Mouse (Mus musculus): Measurements from ENCODE around the gene Otud7b.
"Not testable (repeated sequence)": the region's sequence is repeated elsewhere in the genome, so short reads cannot be mapped to it uniquely, and the experiment has no call there.

Otud7b gene

DNA sequence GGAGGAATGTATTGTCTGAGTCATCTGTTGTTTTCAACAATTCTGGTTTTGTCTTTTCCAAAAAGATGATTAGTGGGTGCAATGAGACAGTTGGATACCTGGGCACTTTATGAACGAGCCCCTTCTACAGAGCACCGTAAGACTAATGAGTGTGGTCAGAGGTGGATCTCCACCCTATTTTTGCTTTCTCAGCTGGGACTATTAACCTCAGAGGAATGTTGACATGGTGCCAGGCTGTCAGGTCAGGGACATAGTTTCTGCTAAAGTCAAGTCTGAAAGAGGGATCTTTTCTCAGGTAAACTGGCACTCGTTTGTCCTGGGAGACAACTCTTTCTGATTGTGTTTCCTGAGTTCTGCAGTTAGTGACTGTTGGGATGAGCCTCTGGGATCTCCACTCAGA is 30.7 kb downstream of the Otud7b start:
- DNase-seq (ENCODE audit: low spot score), result no peak

DNA sequence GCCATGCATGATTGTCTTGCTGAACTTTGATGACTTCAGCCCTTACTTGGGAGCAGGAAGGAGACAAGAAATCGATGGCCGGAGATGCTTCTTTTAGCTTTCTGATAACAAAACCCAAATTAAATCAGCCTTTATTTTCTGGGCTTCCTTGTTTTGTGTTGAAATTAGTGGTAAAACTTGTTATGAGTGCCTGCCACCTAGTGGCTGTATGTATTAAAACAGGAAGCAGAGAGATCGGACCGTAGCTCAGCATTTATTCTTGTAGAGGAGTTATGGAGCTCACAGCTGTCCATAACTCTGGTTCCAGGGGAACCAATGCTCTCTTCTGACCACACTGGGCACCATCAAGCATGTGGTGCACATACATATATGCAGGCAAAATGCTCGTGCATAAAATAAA is 43.6 kb downstream of the Otud7b start:
- no peak for DNase-seq (ENCODE audit: low spot score)

DNA sequence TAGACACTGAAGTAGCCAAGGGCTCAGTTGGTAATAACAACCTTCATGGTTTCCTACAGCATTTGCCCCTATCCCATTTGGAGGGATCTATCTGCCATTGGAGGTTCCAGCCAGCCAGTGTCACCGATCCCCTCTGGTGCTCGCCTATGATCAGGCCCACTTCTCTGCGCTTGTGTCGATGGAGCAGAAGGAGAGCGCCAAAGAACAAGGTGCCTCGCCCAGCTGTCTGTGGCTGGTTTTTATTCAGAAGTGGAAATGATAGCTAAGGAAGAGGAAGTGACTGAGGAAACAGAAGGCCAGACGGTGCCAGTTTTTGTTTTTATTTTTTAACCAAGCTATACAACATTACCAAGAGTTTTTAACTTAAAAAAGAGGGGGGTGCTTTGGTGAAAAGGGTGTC is 47.5 kb downstream of the Otud7b start:
- no peak for DNase-seq (ENCODE audit: low spot score)

DNA sequence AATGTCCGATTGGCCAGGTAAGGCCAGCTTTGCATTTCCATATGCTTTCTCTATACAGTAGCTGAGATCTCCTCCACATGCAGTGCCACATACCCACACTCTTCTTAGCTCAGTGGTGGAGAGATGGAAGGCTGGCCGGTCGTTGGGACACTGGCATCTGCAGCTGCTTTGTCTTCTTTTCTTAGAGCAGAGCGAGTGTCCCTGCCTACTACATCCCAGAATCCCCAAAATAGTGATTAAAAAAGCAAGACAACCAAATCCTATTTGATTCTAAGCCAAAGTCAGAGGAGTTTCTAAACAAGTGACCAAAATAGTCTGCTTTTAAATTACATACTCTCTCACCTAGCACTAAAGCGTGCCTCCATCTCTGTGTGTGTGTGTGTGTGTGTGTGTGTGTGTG is 48.3 kb downstream of the Otud7b start:
- no peak for DNase-seq (ENCODE audit: low spot score)

DNA sequence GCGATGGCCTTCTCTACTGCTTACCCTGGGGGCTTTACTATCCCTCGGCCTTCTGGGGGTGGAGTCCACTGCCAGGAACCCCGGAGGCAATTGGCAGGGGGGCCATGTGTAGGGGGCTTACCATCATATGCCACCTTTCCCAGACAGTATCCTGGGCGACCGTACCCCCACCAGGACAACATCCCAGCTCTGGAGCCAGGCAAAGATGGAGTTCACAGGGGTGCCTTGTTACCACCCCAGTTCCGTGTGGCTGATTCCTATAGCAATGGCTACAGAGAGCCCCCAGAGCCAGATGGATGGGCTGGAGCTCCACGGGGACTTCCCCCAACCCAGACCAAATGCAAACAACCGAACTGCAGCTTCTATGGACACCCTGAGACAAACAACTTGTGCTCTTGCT is 51.2 kb downstream of the Otud7b start:
- no peak for DNase-seq (ENCODE audit: low spot score)

DNA sequence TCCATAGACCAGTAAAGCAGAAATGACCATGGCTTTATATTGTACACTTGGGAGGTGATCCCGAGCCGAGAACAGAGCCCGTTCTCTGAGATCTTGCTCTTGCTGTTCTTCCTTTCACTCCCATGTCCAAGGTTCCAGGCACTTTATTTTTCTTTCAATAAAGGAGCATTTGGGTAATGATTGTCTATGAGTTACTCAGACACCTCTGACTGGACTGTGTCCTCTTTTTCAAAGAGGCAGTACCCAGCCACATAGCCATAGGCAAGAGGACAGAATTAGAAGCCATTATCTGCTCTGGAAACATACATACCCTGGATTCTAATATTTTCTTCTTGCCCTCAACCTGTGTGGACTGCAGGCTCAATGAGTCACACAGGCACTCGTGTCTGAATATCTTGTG is 55.5 kb downstream of the Otud7b start:
- DNase-seq (ENCODE audit: low spot score), result peak; percentile 21

DNA sequence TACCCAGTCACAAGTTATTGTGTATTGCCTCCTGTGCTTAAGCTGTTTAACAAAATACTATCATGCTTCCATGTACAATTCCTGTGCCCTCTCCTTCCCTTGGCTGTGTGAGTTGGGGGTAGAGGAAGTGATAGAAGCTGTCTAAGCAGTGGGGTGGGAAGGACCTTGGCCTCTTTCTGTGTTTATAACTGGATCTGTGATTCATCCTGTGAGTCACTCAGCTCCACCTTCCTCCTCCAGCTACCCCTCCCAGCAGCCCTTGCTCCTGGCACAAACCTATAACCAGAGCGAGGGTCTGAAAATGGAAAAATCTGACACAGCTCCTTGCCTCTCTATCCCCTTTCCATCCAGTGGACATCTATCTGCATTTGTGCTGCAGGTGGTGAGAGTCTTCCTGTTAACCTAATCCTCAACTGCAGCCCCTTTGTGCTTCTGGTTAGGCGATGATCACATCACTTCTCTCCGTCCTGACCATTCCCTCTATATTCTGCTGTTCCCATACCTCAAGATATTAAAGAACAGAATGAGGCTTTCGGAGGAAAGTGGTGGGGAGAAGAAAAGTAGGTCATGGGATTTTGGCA is 56.0 kb downstream of the Otud7b start:
- DNase-seq (ENCODE audit: low spot score), result peak; percentile 47

DNA sequence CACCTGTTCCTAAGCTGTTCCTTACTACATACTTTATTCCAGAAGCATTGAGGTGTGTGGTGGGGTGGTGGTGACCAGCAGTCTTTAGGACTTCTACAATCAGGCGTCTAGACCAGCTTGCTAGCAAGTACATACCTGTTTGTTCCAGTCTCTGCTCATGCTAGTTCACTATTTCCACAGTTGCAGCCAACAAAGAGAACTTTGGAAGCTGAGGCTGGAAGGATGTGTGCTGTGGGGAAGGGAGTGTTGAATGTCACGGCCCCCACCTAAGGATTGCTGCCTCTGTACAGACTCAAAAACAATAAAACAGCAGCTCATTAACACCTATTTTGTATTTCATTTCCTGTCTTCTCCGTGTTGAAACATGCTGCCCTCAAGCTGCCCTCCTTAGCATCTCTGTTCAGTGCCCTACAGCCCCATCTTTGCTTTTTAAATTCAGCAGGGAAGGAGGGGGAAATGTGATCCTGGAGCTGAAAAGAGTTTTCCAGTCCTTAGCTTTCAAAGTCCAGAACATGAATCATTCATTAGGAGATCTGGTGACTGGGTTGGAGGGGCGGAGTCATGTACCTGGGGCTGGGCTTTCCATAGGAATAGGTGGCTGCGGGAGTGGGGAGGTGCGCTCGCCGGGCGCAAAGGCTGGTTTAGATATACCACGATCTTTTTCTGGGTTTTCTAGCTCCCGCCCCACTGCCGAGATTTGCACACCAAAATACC is 56.6 kb downstream of the Otud7b start:
- peak; percentile 52 for DNase-seq (ENCODE audit: low spot score)

DNA sequence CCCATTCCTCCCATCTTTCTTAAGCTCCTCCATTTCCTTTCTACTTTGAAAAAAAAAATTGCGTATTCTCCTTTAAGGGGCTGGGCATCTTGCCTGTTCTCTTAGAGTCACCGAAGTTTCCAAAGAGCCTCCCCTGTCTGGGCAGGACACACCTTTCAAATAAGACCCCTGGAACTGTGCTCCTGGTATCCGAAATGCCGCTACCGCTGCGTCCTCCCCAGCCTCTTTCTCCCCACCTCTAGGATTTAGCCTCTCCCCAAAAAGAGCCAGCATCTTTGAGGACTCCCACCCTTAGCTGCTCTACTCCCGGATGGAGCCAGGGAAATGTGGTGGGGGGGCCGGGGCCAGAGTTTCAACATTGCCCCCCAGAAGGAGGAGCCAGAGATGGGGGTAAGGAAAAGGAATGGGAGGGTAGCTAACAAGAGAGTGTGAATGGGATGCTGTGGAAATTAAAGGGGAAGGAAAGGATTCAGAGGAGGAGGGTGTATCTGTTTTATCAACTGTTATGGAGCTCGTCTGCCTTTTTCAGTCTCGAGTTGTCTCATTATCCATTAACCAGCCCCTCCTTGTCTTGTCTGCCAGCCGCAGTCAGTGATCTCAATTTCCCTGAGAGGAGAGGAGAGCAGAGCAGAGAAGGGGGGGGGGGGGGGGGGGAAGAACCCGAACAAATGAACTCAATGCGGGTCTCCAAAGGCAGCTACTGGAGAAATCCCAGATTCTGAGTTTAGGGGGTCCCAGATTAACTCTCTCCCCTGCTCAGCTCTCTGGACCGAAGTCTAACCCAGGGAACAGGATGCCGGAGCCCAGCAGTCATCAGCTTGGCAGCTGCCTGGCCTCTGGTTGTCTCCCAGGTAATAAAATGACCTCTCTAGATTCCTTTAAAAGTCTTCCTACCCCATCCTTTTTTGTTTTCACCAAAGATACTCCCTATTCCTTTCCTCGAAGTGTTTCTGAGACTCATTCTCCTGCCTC is 57.8 kb downstream of the Otud7b start, which contains the start of gene Mtmr11:
Mtmr11 (plus strand) TSS at position 136 of the 972 bp plus-strand sequence.
- DNase-seq (ENCODE audit: low spot score), result peak; percentile 29

DNA sequence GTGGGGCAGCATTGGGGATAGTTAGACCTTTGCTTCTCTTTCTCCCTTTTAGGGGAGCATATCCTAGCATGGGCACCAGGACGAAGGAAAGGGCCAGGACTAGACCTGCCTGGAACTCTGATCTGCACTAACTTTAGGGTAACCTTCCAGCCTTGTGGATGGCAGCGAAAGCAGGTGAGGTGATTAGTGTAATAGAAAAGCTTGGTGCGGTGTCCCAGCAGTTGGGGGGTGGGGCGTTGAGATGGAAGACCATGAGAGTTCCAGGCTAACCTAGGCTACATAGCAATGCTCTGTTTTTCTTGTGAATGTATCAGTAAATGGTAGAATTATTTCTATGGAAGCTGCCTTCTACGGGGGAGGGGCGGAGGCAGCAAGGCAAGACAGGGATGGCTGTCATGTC is 58.7 kb downstream of the Otud7b start:
- no peak for DNase-seq (ENCODE audit: low spot score)

DNA sequence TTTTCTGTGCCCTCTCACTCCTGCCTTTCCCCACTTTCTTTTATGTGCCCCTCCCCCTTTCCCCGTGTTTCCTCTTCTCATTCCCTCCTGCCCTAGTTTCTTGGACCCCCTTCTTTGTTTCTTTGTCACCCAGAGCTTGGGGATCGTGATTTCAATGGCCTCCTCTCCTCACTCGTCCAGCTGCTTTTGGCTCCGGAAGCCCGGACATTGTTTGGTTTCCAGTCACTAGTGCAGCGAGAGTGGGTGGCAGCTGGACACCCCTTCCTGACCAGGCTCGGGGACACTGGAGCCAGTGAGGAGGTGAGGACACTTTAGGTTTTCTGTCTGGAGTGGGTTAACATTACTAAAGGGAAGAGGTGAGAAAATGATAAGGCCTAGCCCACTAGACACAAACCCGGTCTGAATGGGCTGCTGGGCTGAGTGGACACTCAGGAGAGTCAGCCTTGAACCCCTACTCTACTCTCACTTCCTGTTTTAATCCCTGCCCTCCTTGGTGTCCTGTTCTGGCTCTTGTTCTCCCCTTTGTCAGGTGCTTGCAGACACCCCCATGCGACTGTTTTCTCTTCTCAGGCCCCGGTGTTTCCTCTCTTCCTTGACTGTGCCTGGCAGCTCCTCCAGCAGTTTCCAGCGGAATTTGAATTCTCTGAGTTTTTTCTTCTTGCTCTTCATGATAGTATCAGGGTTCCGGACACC is 64.3 kb downstream of the Otud7b start:
- DNase-seq (ENCODE audit: low spot score), result no peak

DNA sequence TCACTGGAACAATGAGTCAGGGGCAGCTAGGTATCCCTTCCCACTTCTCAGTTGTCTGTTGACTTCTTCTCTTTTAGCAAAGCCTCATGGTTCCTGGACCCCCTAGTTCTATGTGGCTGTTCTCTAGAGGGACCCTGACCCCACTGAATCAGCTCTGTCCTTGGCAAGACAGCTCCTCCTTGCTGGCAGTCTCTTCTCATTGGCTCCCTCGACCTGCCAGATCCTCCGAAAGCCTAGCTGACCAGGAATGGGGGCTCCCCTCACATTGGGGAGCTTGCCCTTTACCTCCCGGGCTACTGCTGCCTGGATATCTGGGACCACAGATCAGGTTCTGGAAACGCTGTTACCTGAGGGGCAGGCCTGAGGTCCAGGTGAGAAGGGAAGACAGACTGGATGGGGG is 65.9 kb downstream of the Otud7b start:
- no peak for DNase-seq (ENCODE audit: low spot score)

DNA sequence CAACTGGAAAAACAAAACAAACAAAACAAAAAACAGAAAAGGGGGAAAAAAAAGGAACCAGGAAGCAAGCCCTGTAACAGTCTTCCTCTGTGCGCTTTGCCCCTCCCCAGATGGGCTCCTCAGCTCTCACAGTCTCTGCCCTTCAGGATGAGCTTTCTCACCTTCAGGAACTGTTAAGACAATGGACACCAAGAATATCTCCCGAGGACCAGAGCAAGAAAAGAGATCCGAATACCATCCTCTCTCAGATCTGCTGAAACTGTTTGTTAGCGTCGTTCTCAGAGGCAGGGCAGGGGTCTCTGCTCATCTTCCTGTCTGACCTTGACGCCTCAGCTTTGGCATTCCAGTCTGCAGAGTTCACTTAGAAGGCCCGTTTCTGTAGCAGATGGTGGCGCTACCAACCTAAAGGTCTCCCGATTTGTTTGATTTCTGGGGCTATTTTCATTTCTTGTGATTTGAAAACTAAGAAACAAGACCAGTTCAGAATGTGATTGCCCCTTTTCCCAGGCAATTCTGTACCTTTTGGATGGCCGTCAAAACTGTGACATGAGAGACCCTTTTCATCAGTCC is 66.7 kb downstream of the Otud7b start:
- no peak for DNase-seq (ENCODE audit: low spot score)

DNA sequence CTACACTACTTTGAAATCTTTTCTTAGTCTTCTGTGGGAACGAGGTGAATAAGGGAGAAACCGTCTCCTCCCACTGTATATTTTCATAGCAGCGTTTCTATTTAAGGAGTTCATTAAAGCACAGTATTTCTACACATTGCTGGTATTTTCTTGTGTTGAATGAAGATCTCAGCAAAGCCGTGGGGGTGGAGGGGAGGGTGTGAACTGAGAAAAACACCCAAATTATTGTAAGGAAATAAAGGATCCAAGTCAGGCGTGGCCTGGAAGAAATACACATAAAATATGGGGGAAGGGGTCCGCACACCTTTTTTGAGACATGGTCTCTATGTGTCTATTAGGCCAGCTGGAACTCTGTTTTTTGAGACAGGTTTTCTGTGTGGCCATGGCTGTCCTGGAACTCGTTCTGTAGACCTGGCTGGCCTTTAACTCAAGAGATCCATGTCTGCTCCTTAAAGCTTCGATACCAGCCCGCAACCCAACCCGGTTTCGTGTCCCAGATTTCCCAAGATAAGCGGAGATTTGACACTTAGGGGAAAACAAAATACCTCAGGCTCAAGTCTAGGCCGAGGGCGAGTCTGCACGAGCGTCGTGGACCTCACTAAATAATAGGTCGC is 67.4 kb downstream of the Otud7b start:
- DNase-seq (ENCODE audit: low spot score), result no peak

DNA sequence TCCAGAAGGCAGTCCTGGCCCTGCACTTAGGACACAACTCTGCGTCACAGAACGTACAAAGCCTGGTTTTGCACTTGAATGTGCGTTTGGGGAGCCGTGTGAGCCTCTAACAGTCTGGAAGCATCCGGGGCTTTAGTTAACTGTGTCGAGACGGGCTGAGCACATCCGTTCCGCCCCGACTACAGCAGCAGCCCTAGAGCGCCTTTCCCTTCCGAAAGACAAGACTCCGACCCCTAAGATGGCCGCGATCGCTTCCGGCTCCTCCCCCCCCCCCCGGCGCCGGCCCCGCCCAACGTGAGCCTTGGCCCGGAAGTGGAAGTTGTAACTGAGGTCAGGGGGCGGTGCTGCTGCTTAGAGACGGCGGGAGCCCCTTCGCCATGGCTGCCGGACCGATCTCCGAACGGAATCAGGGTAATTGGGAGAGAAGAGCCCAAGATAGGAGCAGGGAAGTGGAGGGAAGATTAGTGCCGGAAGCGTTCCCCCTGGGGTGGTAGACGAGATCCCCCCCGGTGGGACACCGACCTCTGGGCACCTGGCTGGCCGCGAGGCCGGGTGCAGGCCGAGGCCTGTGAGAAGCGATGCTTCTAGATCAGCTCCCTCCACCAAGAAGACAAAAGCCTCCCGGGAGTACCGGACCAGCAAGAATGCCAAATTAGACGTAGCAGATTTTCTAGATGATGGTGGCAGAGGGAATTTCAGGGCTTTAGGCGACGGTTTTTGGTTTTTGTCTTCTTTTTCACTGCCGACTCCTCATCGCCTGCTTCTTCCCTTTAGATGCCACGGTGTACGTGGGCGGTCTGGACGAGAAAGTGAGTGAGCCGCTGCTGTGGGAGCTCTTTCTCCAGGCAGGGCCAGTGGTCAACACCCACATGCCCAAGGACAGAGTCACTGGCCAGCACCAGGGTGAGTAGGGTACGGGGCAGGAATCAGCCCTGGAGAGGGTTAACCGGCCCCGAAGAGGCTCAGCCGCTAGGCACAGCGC is 68.2 kb downstream of the Otud7b start, which contains the start of gene Sf3b4:
Sf3b4 (plus strand) TSS at position 136 of the 982 bp plus-strand sequence.
- peak; percentile 87 for DNase-seq (ENCODE audit: low spot score)

DNA sequence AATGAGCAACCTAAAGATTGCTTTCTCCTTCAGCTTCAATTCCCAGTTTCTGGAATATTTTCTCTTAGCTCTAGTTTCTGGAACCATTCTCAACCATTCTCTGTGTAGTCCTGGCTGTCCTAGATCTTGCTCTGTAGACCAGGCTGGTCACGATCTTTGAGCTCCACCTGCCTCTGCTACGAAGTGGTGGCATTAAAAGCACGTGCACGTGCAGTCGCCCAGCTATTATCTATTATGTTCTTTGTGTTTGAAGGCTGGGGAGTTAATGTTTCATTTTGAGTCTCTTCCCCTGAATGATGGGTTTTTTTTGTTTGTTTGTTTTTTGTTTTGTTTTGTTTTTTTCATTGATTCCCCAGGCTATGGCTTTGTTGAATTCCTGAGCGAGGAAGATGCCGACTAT is 68.9 kb downstream of the Otud7b start:
- DNase-seq (ENCODE audit: low spot score), result no peak

DNA sequence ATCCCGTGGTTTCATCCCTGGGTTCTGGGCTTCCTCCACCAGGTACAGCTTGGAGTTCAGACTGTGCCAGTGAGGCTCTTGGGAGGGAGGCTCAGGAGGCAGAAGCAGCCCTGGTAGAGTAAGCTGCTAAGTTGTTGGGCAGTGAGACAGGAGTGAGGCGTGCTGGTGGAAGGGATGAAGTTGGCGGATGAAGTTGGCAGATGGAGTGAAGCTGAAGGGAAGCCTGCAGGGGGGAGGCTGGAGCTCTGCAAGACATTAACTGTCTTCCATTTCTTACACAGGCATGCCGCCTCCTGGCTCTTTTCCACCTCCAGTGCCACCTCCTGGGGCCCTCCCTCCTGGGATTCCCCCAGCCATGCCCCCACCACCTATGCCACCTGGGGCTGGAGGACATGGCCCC is 69.7 kb downstream of the Otud7b start:
- DNase-seq (ENCODE audit: low spot score), result not testable (repeated sequence)

DNA sequence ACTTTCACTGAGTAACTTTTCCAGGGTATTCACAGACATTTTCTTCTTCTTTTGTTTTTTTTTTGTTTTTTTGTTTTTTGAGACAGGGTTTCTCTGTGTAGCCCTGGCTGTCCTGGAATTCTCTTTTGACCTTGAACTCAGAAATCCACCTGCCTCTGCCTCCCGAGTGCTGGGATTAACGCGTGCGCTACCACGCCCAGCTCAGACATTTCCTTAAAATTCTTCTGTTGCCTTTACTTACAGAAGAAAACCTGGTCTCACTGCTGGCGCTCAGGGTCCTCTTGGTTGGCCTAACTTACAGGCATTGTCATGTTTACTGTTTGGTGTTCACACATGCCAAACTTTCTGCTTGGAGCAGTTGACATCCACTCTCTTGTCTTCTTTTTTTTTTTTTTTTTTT is 70.9 kb downstream of the Otud7b start:
- DNase-seq (ENCODE audit: low spot score), result no peak

DNA sequence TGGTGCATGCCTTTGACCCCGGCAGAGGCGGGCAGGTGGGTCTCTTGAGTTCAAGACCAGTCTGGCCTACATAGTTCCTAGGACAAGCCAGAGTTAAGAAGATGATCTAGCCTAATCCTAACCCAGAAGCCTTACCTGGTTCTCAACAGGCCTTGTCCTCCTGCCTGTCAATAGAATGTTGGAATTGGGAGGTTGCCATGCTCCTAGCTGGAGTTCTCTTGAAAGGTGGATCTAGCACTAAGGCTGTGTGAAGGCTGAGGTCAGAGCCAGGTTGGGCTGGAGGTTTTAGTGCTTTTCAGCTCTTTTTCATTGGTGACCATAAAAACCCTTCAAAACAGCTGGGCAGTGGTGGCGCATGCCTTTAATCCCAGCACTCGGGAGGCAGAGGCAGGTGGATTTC is 74.1 kb downstream of the Otud7b start:
- no peak for DNase-seq (ENCODE audit: low spot score)

DNA sequence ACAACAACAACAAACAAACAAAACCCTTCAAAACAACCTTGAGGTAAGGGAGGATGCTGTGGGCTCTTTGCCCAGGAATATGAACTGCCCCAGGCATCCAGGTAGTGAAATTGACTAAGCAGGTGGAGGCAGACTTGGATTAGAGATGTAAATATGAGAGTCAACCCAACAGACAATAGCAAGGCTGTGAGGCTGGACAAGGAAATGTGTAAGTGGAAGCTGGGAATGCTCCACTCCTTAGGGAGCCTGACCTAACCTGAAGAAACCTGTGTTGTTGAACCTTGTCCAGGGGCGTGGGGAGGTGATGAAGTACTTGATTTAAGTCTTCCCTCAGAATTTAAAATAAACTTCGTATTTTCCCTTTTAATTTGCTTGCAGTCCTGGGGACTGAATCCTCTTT is 74.6 kb downstream of the Otud7b start:
- DNase-seq (ENCODE audit: low spot score), result no peak
